Mouse (Mus musculus) heart, postnatal 25 days (tissue): ENCODE results near the gene Nln. TPM values are rescaled to one million over a fixed set of nuclear protein-coding genes. Genes with fewer than 3 reads are reported as not detected.
A peak's percentile ranks its signal among the peaks of the same experiment; 100 is the strongest.

ENCODE experiments used
- DNase-seq: peaks from one replicate; pipeline ENCODE4 v3.0.0; 2022; ENCODE audit warnings: low spot score
- intact Hi-C: fragments of 180-260 bp; cut with DNase I; formaldehyde crosslinking; loops from one replicate; pipeline ENCODE4 v1.15.1; 2025
- total RNA-seq, 2 experiments: library from RNA; stranded (reverse); gene quantifications; 2 replicates each; pipeline ENCODE4 v1.2.3; 2021

The Nln gene
- total RNA-seq: 10 to 100 TPM; 11.2 to 11.6 TPM

DNA sequence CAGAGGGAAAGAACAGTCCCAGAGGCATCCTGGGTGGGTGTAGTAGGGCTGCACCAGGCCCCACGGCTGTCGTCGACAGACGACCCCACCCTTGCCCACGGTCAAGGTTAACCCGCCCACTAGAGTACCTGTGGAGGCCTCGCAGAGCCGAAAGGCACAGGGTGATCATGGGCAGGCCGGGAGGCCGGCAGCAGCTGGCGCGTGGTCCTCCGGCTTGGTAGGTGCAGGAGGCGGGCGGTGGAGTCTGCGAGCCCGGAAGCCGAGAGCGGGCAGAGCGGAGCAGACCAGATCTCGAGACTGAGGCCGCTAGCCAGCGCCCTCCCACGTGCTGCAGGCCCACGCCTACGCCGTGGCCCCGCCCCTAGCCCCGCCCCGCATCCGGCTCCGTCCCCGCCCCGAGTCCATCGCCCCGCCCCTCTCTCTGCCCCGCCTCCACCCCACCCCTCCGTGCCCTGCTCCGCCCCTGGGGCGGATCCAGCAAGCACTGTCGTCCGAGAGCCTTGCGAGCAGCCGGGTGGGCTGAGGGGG lies at the start of gene Nln, which contains the start of gene Sgtb:
Nln (minus strand) TSS at position 327 of the 528 bp plus-strand sequence.
Sgtb (plus strand) TSS at position 454 of the 528 bp plus-strand sequence.
- intact Hi-C loops: no loop called here
- DNase-seq: peak; percentile 71

GRCm38 (mm10) chr13:104155686-104156085 lies 46.3 kb upstream of the Nln start:
- no peak for DNase-seq
- intact Hi-C loops: no loop called here

DNA sequence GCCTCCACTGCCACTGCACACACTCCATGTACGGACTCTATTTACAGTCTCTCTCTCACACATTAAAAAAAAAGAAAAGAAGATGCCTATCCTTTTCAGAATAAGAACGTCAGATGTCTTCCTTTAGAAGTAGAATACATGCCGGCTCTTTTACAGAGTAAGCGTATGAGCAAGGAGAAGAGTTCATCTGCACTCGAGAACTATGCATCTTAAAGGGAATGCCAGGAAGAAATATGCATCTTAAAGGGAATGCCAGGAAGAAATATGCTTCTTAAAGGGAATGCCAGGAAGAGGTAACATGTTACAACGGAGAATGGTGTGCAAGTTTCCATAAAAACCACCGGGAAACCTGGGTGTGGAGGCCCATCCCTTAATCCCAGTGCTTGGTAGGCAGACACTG lies 45.7 kb upstream of the Nln start:
- no peak for DNase-seq
- intact Hi-C loops: no loop called here

DNA sequence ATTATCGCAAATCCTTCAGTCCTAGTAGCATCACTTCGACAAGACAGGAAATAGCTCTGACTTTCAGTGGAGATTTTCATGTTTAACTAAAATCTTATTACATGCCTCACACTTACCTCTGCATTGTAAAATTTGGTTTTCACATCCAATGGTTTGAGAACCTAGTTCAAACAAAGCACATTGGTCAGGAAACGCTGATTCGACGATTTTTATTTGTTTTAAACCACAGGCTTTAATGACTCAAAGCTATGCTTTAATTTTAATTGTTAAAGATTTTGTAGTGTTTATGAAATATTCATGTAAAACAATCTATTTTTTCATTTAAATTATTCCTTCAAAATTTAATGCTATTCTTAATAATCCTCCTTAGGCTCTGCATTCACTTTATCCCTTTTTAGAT lies 44.8 kb upstream of the Nln start:
- DNase-seq: no peak
- intact Hi-C loops: no loop called here

DNA sequence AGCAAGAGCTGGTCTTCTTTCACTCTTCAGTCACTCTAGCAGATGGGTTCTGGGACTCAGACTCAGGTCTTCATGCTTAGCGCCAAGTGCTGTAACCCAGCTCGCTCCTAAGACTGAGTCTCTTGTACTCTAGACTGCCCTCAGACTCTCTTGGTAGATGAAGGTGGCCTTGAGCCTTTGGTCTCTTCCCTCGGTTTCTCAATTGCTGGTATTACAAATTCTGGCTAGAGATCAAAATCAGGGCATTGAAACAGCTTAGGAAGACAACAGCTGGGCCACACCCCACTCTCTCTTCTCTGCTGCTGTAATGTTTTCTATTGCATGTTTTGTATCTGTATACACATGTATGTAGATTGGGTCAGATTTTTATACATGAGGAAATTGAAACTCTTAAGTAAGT lies 36.2 kb upstream of the Nln start:
- intact Hi-C loops: no loop called here
- no peak for DNase-seq

DNA sequence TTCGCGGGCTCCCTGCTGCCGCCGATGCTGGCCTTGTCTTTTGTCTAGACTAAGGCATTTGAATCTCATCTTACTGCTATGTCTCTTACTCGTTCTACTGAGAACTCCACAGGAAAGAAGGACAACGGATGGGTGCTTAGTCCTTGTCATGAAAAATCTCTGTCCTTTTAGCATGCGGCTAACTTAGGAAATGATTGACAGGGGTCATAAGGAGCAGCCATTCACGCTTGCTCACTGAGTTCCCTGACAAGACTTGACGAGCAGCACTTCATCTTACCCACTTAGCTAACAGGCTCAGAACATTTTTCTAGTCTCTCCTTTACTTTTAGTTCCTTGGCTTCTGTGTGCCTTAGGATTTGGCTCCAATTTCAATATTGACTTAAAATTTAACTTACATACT lies 35.5 kb upstream of the Nln start:
- DNase-seq: no peak
- intact Hi-C loops: no loop called here

GRCm38 (mm10) chr13:104139369-104140209 lies 30.2 kb upstream of the Nln start:
- intact Hi-C loops: no loop called here
- DNase-seq: peak; percentile 4

- intact Hi-C loops: no loop called here
- no peak for DNase-seq
Observed at GRCm38 (mm10) chr13:104134510-104135085, 25.2 kb upstream of the Nln start.

DNA sequence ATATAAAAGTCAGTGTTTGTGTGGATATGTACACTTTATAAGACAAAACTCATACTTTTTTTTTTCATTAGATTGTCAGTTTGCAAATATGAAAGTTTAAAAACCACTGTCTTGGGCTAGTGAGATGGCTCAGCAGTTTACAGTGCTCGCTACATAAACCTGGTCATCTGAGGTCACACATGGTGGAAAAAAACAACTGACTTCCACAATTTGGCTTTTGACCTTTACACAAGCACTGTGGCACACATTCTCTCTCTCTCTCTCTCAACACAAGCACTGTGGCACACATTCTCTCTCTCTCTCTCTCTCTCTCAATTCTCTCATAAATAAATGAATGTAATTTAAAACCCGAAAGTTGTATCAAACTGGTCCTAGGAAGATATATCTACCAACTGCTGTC lies 23.1 kb upstream of the Nln start:
- intact Hi-C loops: no loop called here
- no peak for DNase-seq

DNA sequence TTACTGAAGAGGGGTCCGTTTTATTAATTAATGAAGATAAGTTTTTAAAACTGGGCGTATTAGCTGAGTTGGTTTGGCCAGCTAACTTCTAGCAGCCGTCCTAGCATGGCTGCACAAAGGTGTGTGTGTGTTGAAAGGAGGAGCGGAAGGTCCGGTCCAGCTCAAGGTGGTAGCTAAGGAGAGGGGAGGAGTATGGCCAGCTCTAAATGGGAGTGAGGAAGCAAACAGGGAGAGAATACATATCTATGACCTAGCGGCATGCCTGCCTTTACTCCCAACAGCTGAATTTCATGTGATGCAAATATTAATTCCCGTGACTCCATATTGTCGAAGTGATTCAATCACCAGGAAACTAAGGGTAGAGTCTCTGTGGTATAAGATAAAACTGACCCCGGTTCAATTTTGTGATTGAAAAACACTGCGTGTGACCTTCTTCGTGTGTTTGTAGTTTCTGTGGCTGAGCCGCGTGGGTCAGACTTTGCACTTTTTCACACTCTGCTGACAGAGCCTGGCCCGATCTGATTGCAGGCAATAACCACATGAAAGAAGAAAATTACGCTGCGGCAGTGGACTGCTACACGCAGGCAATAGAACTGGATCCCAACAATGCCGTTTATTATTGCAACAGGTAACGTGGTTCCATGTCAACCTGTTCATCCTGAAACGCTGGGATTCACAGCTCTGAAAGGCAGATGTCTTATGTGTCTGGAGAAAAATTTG lies 14.4 kb upstream of the Nln start:
- intact Hi-C loops: no loop called here
- no peak for DNase-seq

GRCm38 (mm10) chr13:104122078-104122840 lies 12.8 kb upstream of the Nln start:
- intact Hi-C loops: no loop called here
- no peak for DNase-seq

DNA sequence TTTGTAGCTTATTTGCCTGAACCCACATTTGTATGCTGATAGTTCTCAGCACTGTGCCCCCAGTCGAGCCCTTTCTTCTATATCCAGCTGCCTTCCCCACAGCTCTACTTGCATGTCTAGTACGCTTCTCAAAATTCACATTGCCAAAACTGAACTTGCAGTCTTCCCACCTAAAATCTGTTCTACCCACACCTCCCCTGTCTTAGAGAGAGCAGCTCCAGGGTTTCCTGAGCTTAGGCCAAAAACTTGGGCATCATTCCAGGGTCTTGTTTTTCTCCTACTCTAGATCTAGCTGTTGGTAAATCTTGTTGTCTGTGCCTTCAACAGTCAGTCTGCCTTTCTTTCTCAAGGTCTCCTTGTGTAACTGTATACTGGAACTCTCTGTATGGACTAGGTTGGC lies 5.4 kb upstream of the Nln start:
- intact Hi-C loops: no loop called here
- DNase-seq: no peak

GRCm38 (mm10) chr13:104113782-104114181 lies 4.4 kb upstream of the Nln start:
- intact Hi-C loops: no loop called here
- DNase-seq: no peak

- no peak for DNase-seq
- intact Hi-C loops: no loop called here
Observed at GRCm38 (mm10) chr13:104112266-104112900, 3.0 kb upstream of the Nln start.

DNA sequence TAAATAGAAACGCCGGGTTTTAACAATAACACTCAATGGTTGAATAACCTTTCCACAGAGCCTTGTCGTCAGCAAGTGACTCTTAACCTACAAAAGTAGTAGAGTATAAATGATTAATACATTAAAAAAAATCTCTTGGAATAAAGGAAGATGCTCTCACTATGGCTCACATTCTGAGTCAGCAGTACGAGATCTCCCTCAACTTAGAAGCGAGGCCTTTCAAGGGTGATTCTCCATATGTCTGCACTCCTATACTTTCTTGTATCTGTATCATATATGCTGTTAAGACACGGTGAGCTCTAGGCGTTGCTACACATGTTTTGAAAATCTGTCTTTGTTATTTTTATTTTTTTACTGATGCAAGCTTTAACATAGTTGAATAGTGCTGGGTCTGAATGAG lies 1.1 kb upstream of the Nln start:
- DNase-seq: no peak
- intact Hi-C loops: no loop called here

DNA sequence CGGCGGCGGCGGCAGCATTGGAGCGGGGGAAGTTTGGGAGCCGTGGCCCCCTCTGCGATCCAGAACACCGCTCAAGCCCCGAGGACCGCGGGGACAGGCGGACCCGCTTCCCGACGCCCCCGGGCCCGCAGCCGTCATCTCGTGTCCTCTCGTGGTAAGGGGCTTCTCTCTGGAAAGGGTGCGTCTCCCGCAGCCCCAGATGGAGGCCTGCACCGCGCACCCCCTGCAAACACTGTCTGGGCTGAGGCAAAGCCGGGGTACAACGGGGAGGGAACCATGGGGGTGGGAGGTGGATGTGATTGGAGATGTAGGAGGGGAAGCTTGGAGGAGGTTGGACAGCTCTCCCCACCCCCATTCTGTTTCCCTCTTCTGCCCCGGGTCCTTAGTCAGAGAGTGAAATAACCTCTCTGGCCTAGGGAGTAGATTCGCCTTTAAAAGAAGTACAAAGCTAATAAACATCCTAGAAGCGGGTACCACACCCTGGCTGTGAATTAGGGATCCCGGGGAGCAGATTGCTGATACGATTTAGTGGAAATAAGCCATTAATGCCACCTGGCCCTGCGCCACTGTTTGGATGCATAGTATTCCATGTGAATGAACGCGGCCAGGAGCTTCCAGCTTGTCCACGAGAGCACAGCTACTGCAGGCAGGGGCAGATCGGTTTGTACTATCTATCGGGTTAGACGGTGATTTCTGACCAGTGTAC lies 555 bp upstream of the Nln start:
- intact Hi-C loops: no loop called here
- no peak for DNase-seq

GRCm38 (mm10) chr13:104108651-104109287 lies 645 bp downstream of the Nln start:
- DNase-seq: no peak
- intact Hi-C loops: no loop called here

GRCm38 (mm10) chr13:104101606-104102235 lies 7.7 kb downstream of the Nln start:
- DNase-seq: no peak
- intact Hi-C loops: no loop called here
